Mouse (Mus musculus) CH12.LX (cell line): ENCODE results near the gene Atp5d. TPM values are rescaled to one million over a fixed set of nuclear protein-coding genes. Genes with fewer than 3 reads are reported as not detected.
A peak's percentile ranks its signal among the peaks of the same experiment; 100 is the strongest.

ENCODE experiments used
- DNase-seq: peaks from one replicate; pipeline ENCODE4 v3.0.0-alpha.2; 2013; ENCODE audit errors: extremely low read depth
- H3K27ac ChIP-seq: 2 replicates; pipeline ENCODE4 v1.5.1; 2012; ENCODE audit warnings: low read depth, mild to moderate bottlenecking, control low read depth, moderate library complexity; ENCODE audit not compliant: insufficient read depth
- H3K27me3 ChIP-seq: replicated peaks from 2 replicates; pipeline ENCODE3; 2012; ENCODE audit warnings: inconsistent platforms
- H3K36me3 ChIP-seq, 2 experiments: replicated peaks in 1 of 2; 2 replicates each; pipeline versions ENCODE3 to v1.6.1; 2012; ENCODE audit warnings: inconsistent platforms in 1 of 2, low read length in 1 of 2, mild to moderate bottlenecking in 1 of 2, mixed read lengths in 1 of 2, moderate library complexity in 1 of 2; ENCODE audit not compliant: control insufficient read depth in 1 of 2, insufficient read depth in 1 of 2
- H3K4me1 ChIP-seq, 2 experiments: 2 replicates each; pipeline ENCODE4 v1.6.1; 2012; ENCODE audit warnings: inconsistent platforms in 1 of 2, moderate library complexity in 1 of 2; ENCODE audit not compliant: insufficient read depth in 2 of 2, control insufficient read depth in 1 of 2
- H3K4me2 ChIP-seq: 2 replicates; pipeline ENCODE4 v1.6.1; 2012; ENCODE audit warnings: low read depth, mild to moderate bottlenecking, control low read depth; ENCODE audit not compliant: poor library complexity, insufficient read depth, severe bottlenecking
- H3K4me3 ChIP-seq, 3 experiments: fragments of 150-350 bp in 1 of 3; sonication (generic) in 1 of 3; replicated peaks in 1 of 3; 2 replicates each; pipeline versions ENCODE3 to v1.5.1; 2011 to 2012; ENCODE audit warnings: low read depth in 2 of 3, low read length in 2 of 3, mild to moderate bottlenecking in 2 of 3, moderate library complexity in 2 of 3, control low read depth in 1 of 3, improper control_type of control experiment in 1 of 3, inconsistent platforms in 1 of 3, mixed read lengths in 1 of 3; ENCODE audit not compliant: poor library complexity in 1 of 3
- H3K79me2 ChIP-seq: replicated peaks from 2 replicates; pipeline ENCODE4 v1.6.1; 2012; ENCODE audit warnings: mild to moderate bottlenecking, moderate library complexity; ENCODE audit not compliant: control insufficient read depth, poor library complexity, insufficient read depth, severe bottlenecking; ENCODE audit errors: extremely low read depth
- H3K9ac ChIP-seq: 2 replicates; pipeline ENCODE4 v1.6.1; 2012; ENCODE audit warnings: low read depth, mild to moderate bottlenecking, control low read depth, moderate library complexity; ENCODE audit not compliant: insufficient read depth
- H3K9me3 ChIP-seq: replicated peaks from 2 replicates; pipeline ENCODE3; 2012; ENCODE audit warnings: low read length, inconsistent platforms, mixed read lengths
- CHD1 ChIP-seq: IDR thresholded peaks from 2 replicates; pipeline ENCODE4 v1.6.1; 2012; ENCODE audit warnings: low read depth, low read length, improper control_type of control experiment, inconsistent platforms
- CHD2 ChIP-seq: IDR thresholded peaks from 2 replicates; pipeline ENCODE4 v1.6.1; 2011; ENCODE audit warnings: low read length, improper control_type of control experiment
- CTCF ChIP-seq, 2 experiments: IDR thresholded peaks in 1 of 2; conservative IDR thresholded peaks in 1 of 2; 2 replicates each; pipeline ENCODE4 v1.5.1; 2011 to 2012; ENCODE audit warnings: low read depth in 2 of 2, low read length in 2 of 2, improper control_type of control experiment in 1 of 2, inconsistent platforms in 1 of 2, mild to moderate bottlenecking in 1 of 2, moderate library complexity in 1 of 2
- E2F4 ChIP-seq: IDR thresholded peaks from 2 replicates; pipeline ENCODE4 v1.6.1; 2011; ENCODE audit warnings: low read depth, low read length, improper control_type of control experiment; ENCODE audit not compliant: insufficient replicate concordance
- GABPA ChIP-seq: IDR thresholded peaks from 2 replicates; pipeline ENCODE4 v1.6.1; 2012; ENCODE audit warnings: low read depth, low read length, improper control_type of control experiment, inconsistent platforms; ENCODE audit not compliant: insufficient replicate concordance
- MAFK ChIP-seq: IDR thresholded peaks from 2 replicates; pipeline ENCODE4 v1.6.1; 2011; ENCODE audit warnings: low read length, improper control_type of control experiment; ENCODE audit not compliant: insufficient replicate concordance
- MAZ ChIP-seq: IDR thresholded peaks from 2 replicates; pipeline ENCODE4 v1.6.1; 2012; ENCODE audit warnings: low read depth, mild to moderate bottlenecking, inconsistent platforms, low read length, improper control_type of control experiment, moderate library complexity
- MXI1 ChIP-seq: IDR thresholded peaks from 2 replicates; pipeline ENCODE4 v1.6.1; 2011; ENCODE audit warnings: mild to moderate bottlenecking, low read depth, low read length, improper control_type of control experiment
- NRF1 ChIP-seq: IDR thresholded peaks from 2 replicates; pipeline ENCODE4 v1.6.1; 2014; ENCODE audit warnings: low read depth, mild to moderate bottlenecking, inconsistent platforms, low read length, improper control_type of control experiment, moderate library complexity
- PAX5 ChIP-seq: IDR thresholded peaks from 2 replicates; pipeline ENCODE4 v1.6.1; 2012; ENCODE audit warnings: low read length, inconsistent platforms, mixed read lengths
- POLR2A ChIP-seq: IDR thresholded peaks from 2 replicates; pipeline ENCODE4 v1.6.1; 2011; ENCODE audit warnings: low read depth, mild to moderate bottlenecking, improper control_type of control experiment, low read length
- POLR2AphosphoS2 ChIP-seq: IDR thresholded peaks from 2 replicates; pipeline ENCODE4 v1.6.1; 2011; ENCODE audit warnings: low read depth, low read length, improper control_type of control experiment
- RAD21 ChIP-seq: IDR thresholded peaks from 2 replicates; pipeline ENCODE4 v1.6.1; 2011; ENCODE audit warnings: low read depth, mild to moderate bottlenecking, low read length, improper control_type of control experiment, moderate library complexity
- SMC3 ChIP-seq: IDR thresholded peaks from 2 replicates; pipeline ENCODE4 v1.6.1; 2011; ENCODE audit warnings: low read depth, low read length, improper control_type of control experiment
- TBP ChIP-seq: conservative IDR thresholded peaks from 2 replicates; pipeline ENCODE4 v1.6.1; 2011; ENCODE audit warnings: low read depth, low read length, improper control_type of control experiment
- TCF12 ChIP-seq: IDR thresholded peaks from 2 replicates; pipeline ENCODE4 v1.6.1; 2014; ENCODE audit warnings: low read depth, mild to moderate bottlenecking, inconsistent platforms, low read length, improper control_type of control experiment
- ZC3H11A ChIP-seq: IDR thresholded peaks from 2 replicates; pipeline ENCODE4 v1.6.1; 2012; ENCODE audit warnings: low read depth, mild to moderate bottlenecking, inconsistent platforms, low read length, improper control_type of control experiment
- dilution Hi-C: fragments of 300-500 bp; cut with MboI; formaldehyde crosslinking; loops from 2 replicates; pipeline ENCODE4 v1.14.3; 2020; ENCODE audit warnings: low sequenced_read_pairs; ENCODE audit not compliant: extremely low pct_unique_long_range_greater_than_20kb, extremely low pct_ligation_motif_present
- in situ Hi-C: fragments of 300-500 bp; cut with MboI; formaldehyde crosslinking; loops from 3 replicates; pipeline ENCODE4 v1.14.3; 2019; ENCODE audit warnings: low sequenced_read_pairs, low pct_ligation_motif_present, low pct_unique_long_range_greater_than_20kb, mixed read lengths
- polyA plus RNA-seq: library from polyadenylated mRNA; unstranded; fragments of >175 nt; gene quantifications from 2 replicates; pipeline ENCODE4 v1.2.1, GENCODE M21; 2012; ENCODE audit warnings: low read depth; ENCODE audit not compliant: insufficient read length
- total RNA-seq, 2 experiments: library from RNA; depleted of rRNA; stranded (reverse); fragments of 300-350 nt in 1 of 2; fragments of >200 nt in 1 of 2; gene quantifications; 2 replicates each; pipeline ENCODE4 v1.2.3; 2012 to 2014

The Atp5d gene
- total and polyA plus RNA-seq, 3 experiments = 106 to 352 (median 326) TPM

GRCm38 (mm10) chr10:80175536-80176269 is 37.3 kb downstream of the Atp5d start:
- H3K4me1 ChIP-seq = peaks cover 27 to 69% of the 10 kb centered on the region in 2 experiments
- DNase-seq = peak; percentile 57
- H3K27me3 ChIP-seq = peaks cover 21% of the 10 kb centered on the region
- no peaks in the 10 kb centered on the region for H3K9me3 ChIP-seq
- peaks cover 16 to 37% of the 10 kb centered on the region in 2 experiments for H3K36me3 ChIP-seq
- TF ChIP-seq CHD1 (no peak), CTCF (conservative IDR thresholded peaks at IDR 0.05 in 1 of 2, IDR thresholded peaks at IDR 0.05 in 1 of 2; ENCODE audit: low read depth in 2 of 2, low read length in 2 of 2) (peak; percentile 68 to 76), NRF1 (no peak), SMC3 (peak; percentile 68), ZC3H11A (no peak), E2F4 (no peak), MXI1 (no peak), TCF12 (no peak), MAFK (no peak), RAD21 (peak; percentile 67), CHD2 (no peak), MAZ (peak; percentile 54; the same call in 1 of the 2 replicates)
- no peaks in the 10 kb centered on the region for H3K79me2 ChIP-seq
- H3K27ac ChIP-seq = no peak overlapping the region
- no peak overlapping the region for H3K4me2 ChIP-seq
- dilution Hi-C loops (no loop called here), in situ Hi-C loops (loop anchor here (5.0 kb wide), 2 partner anchors 72 to 172 kb away; partner anchors contain the start of genes Adamtsl5 and Ndufs7)
- H3K9ac ChIP-seq = no peak overlapping the region
- H3K4me3 ChIP-seq = no peak overlapping the region

- dilution Hi-C loops (no loop called here), in situ Hi-C loops (loop anchor here (5.0 kb wide), 2 partner anchors 71 to 171 kb away; partner anchors contain the start of genes Adamtsl5 and Ndufs7)
- DNase-seq = no peak
- H3K9me3 ChIP-seq = no peaks in the 10 kb centered on the region
- no peak overlapping the region for H3K27ac ChIP-seq
- TF ChIP-seq GABPA = no peak
- no peak for TF ChIP-seq SMC3
- no peak for TF ChIP-seq PAX5
- TF ChIP-seq TBP = no peak
- no peak for TF ChIP-seq NRF1
- TF ChIP-seq MAZ = no peak
- TF ChIP-seq POLR2A = no peak
- no peak for TF ChIP-seq E2F4
- TF ChIP-seq POLR2AphosphoS2 = no peak
- no peak for TF ChIP-seq ZC3H11A
- TF ChIP-seq MAFK = no peak
- no peak overlapping the region for H3K4me3 ChIP-seq
- H3K4me1 ChIP-seq = peaks cover 27 to 69% of the 10 kb centered on the region in 2 experiments
- no peak overlapping the region for H3K4me2 ChIP-seq
- peaks cover 12 to 31% of the 10 kb centered on the region in 2 experiments for H3K36me3 ChIP-seq
- H3K79me2 ChIP-seq = no peaks in the 10 kb centered on the region
- H3K9ac ChIP-seq = no peak overlapping the region
- peaks cover 26% of the 10 kb centered on the region for H3K27me3 ChIP-seq
These were observed 37.9 kb downstream of the Atp5d start for GRCm38 (mm10) chr10:80176270-80176834.
